Mouse (Mus musculus): ENCODE results near the gene Gm813.

Gene Gm813

DNA sequence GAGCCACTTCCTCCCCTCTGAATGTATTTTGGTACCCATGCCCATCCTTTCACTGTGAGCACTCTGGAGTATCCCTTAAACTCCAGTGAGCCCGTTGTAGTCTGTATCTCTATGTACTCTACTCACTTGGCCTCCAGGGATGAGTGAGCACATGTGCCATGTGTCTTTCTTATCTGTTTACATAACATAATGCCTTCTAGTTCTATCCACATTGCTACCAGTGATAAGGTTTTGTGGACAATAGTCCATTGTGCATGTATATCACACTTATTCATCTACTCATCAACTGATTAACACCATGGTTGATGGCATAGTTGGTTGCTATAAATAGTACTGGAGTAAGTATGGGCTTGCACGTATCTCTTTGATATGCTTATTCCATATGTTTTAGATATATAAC, 12.9 kb downstream of the Gm813 start:
- no peak for DNase-seq

DNA sequence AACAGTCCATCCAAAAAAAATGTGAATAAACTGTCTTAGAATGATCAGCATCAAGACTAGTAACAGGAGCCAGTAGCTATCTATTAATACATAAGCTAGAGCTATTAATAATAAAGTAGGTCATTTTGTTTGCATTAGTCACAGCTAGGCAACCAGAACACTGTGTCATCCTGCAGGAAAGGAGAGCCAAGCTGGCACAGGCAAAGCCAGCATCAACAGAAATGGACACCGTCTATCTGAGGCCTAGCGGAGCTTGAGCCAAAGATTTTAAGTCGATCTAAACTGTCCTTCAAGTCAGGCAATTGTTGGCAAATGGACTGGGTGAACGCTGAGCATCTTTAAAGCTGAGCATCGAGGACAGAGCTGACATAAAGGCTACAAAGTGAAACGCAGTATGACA, 15.9 kb downstream of the Gm813 start:
- no peak for DNase-seq

DNA sequence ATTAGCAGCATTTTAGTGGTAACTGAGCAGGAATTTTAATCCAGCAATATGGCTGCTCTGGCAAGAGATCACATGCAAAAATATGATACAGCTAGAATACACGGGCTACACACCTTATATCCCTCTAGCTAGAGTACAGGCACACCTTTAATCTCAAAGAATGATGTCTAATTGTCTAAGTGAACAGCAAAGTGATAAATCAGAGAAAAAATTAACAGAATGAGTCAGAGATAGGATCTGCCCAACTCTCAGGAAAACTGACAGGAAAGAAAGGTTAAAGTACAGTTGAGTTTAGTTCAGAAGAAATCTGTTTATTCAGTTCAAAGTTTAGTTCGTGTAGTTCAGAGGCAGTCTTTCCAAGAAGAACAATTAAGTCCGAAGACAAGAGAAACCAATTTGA, 25.5 kb downstream of the Gm813 start:
- DNase-seq: no peak

DNA sequence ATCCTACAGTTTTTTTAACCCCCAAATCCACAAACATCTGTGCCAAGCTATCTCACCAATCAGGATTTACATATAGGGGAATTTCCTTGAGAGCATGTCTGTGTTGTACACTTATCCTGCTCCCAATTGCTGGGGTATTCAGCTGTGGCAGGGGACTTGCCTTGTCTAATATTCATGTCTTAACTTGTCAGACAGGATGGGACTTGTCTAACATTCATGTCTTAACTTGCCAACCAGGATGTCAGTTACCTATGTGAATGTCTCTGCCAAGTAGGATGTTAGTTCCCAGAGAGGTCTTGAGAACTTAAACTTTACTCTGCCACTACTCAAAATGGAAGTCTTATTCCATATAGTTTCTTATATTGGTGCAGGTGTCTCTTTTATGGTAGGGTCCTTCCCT, 27.3 kb downstream of the Gm813 start:
- no peak for DNase-seq

DNA sequence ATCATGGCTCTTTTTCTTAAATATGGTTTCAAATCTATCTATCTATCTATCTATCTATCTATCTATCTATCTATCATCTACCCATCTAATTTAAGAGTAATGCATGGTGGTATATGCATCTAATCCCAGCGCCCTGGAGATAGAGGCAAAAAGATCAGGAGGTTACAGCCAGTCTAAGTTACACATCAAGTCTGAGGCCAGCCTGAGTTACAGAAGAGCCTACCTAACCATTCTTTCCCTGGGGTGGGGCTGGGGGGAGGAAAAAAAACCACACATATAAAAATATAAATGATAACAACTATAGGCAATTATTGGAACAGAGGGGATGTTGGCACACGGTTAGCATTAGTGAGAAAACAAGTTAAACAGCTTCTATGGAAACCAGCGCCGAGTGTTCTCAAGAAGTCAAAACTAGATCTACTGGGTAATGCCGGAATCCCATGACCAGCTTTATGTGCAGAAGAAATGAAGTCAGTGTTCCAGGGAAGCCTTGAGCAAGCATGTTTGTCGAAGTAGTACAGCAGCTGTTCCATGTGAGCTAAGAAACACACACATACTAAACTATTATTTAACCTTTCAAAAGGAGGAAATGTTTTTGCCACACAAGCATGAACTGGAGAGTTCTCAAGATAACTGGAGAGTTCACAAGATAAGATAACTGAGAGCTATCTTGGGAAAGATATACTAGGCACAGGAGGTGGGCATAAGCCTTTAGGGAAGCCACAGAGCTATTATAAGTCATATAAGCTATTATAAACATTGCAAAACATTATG, 42.6 kb downstream of the Gm813 start:
- no peak for DNase-seq

DNA sequence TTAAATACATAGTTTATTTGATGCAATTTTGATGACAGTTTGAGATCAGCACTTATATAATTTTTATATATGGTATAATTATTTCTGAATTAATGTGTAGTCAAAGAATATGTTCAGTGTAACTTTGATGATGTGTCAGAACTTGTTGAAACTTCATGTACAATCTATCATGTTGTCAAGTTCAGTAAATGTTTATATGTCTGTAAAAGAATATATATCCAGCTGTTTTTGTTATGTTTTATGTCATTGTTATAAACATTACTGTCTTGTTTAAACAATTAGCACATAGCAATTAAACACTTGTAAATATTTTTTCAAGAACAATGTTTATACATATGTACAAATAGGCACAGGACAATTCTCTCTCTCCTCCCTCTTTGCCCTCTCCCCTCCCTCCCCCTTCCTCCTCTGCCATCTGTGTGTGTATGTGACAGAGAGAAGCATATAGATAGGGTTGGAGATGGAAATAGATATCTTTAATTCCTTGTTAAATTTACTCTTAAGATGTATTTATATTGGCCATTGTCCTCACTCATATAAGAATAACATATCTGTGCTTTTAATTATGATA, 46.0 kb downstream of the Gm813 start:
- DNase-seq: no peak

Measured in kidney, adult 18-20 months (tissue).